In genomic region chr4:147518981-147519380, GRCm38 (mm10) we compare ENCODE assay signal across 13 mouse cellular contexts. TPM values are rescaled to one million over a fixed set of nuclear protein-coding genes. Genes with fewer than 3 reads are reported as not detected.
DNase-seq lines count a peak whose midpoint lies in the region; ATAC-seq and TF ChIP-seq lines count a peak whose summit lies in the region.
"Had no signal": no experiment of that assay in that cellular context is flagged by ENCODE, and none has a peak within 500 bp of the region (broad histone marks: within the 10 kb centered on the region; RNA-seq: fewer than 3 reads in every experiment).

No protein-coding gene starts in this region.

- ATAC-seq in embryonic facial prominence, embryonic 12.5 days (ENCODE audit: insufficient number of reproducible peaks, insufficient read depth, low FRiP score, low TSS enrichment): 0 out of 2 replicates have a peak, but pooled peaks have one; percentile 44
- 0 out of 2 replicates have a peak, but pooled peaks have one; percentile 9 for ATAC-seq in midbrain, embryonic 14.5 days (ENCODE audit: low FRiP score, low TSS enrichment)
- ATAC-seq: activated CD4-positive, CD25-positive, alpha-beta regulatory T cell, adult 4 months had no signal

- H3K36me3 ChIP-seq in embryonic facial prominence, embryonic 12.5 days: no peaks in the 10 kb centered on the region
- no peaks in the 10 kb centered on the region for H3K36me3 ChIP-seq in embryonic facial prominence, embryonic 10.5 days (replicated peaks)
- no peaks in the 10 kb centered on the region; the same call in 1 of the 2 replicates for H3K36me3 ChIP-seq in kidney, adult 2 months (ENCODE audit: control insufficient read depth, insufficient read depth, low read length)
- no peaks in the 10 kb centered on the region for H3K36me3 ChIP-seq in midbrain, embryonic 14.5 days (ENCODE audit: control insufficient read depth, insufficient read depth, low read length)

- TF ChIP-seq POLR2A in kidney, adult 2 months (IDR thresholded peaks at IDR 0.05; ENCODE audit: low read depth, low read length): no peak

- H3K4me1 ChIP-seq in embryonic facial prominence, embryonic 12.5 days: no peaks in the 10 kb centered on the region
- H3K4me1 ChIP-seq in embryonic facial prominence, embryonic 10.5 days: no peaks in the 10 kb centered on the region
- no peaks in the 10 kb centered on the region for H3K4me1 ChIP-seq in kidney, adult 2 months (ENCODE audit: control insufficient read depth, insufficient read depth, low read length)
- H3K4me1 ChIP-seq in midbrain, embryonic 14.5 days (ENCODE audit: control insufficient read depth, insufficient read depth, low read length): no peaks in the 10 kb centered on the region

- no peak overlapping the region for H3K9ac ChIP-seq in embryonic facial prominence, embryonic 12.5 days
- no peak overlapping the region for H3K9ac ChIP-seq in midbrain, embryonic 14.5 days (replicated peaks; ENCODE audit: low read length)

- peaks cover 47% of the 10 kb centered on the region for H3K9me3 ChIP-seq in embryonic facial prominence, embryonic 12.5 days
- peaks cover 93% of the 10 kb centered on the region for H3K9me3 ChIP-seq in embryonic facial prominence, embryonic 10.5 days
- H3K9me3 ChIP-seq in midbrain, embryonic 14.5 days (ENCODE audit: control insufficient read depth, low read length): peaks cover 80% of the 10 kb centered on the region

- no peak overlapping the region for H3K4me2 ChIP-seq in embryonic facial prominence, embryonic 12.5 days (replicated peaks)
- no peak overlapping the region for H3K4me2 ChIP-seq in midbrain, embryonic 14.5 days (ENCODE audit: low read length)

- no peak overlapping the region for H3K4me3 ChIP-seq in embryonic facial prominence, embryonic 12.5 days
- H3K4me3 ChIP-seq in embryonic facial prominence, embryonic 10.5 days: no peak overlapping the region
- no peak overlapping the region for H3K4me3 ChIP-seq in kidney, adult 2 months (ENCODE audit: insufficient read depth, low read depth, low read length)
- no peak overlapping the region for H3K4me3 ChIP-seq in midbrain, embryonic 14.5 days (replicated peaks; ENCODE audit: low read depth, low read length)

- no peak overlapping the region for H3K27ac ChIP-seq in embryonic facial prominence, embryonic 12.5 days
- H3K27ac ChIP-seq in embryonic facial prominence, embryonic 10.5 days (replicated peaks): no peak overlapping the region
- no peak overlapping the region for H3K27ac ChIP-seq in kidney, adult 2 months (ENCODE audit: insufficient read depth, low read depth, low read length)
- no peak overlapping the region for H3K27ac ChIP-seq in midbrain, embryonic 14.5 days (replicated peaks; ENCODE audit: low read depth, low read length)

- no peak for DNase-seq in embryonic facial prominence, embryonic 10.5 days (ENCODE audit: low spot score)
- peak; percentile 14 for DNase-seq in kidney, adult 2 months
- DNase-seq in kidney, adult 18-20 months: no peak
- DNase-seq in R1 (ENCODE audit: low read depth, low spot score): peak; percentile 73
- no peak for DNase-seq in midbrain, embryonic 14.5 days
- DNase-seq in right cerebral cortex, postnatal 4 days: no peak
- DNase-seq in embryo, embryonic 9.5 days (ENCODE audit: extremely low spot score): no peak
- DNase-seq: lung, postnatal 10 days had no signal

- no peaks in the 10 kb centered on the region for H3K27me3 ChIP-seq in embryonic facial prominence, embryonic 12.5 days
- no peaks in the 10 kb centered on the region for H3K27me3 ChIP-seq in embryonic facial prominence, embryonic 10.5 days (replicated peaks; ENCODE audit: low read depth, poor library complexity, severe bottlenecking)
- H3K27me3 ChIP-seq in kidney, adult 2 months (replicated peaks; ENCODE audit: control insufficient read depth, insufficient read depth, low read length): no peaks in the 10 kb centered on the region
- no peaks in the 10 kb centered on the region for H3K27me3 ChIP-seq in midbrain, embryonic 14.5 days (ENCODE audit: control insufficient read depth, insufficient read depth, low read length)

- 70% methylated on average over 2 of the region's 2 CpGs for WGBS in embryonic facial prominence, embryonic 12.5 days
- 77% methylated on average over 2 of the region's 2 CpGs for WGBS in embryonic facial prominence, embryonic 10.5 days
- 73% methylated on average over 2 of the region's 2 CpGs for WGBS in kidney, adult 2 months
- 67% methylated on average over 2 of the region's 2 CpGs for WGBS in midbrain, embryonic 14.5 days

- TF ChIP-seq CTCF in kidney, adult 2 months (conservative IDR thresholded peaks at IDR 0.05; ENCODE audit: insufficient read depth, insufficient read length, low read depth, low read length): no peak

RNA-seq across cellular contexts. Expression of gene Gm16503, which starts 21.0 kb away (rescaled TPM):
- 0.56 and 0.87 TPM in 2 replicates for polyA plus RNA-seq in embryonic facial prominence, embryonic 12.5 days (2016; fragmentation: Nextera tagmentation; extraction: Ambion mirVana)
- 0.20 and 0.39 TPM in 2 replicates for polyA plus RNA-seq in embryonic facial prominence, embryonic 10.5 days (2016; fragmentation: Nextera tagmentation; extraction: Ambion mirVana)
- 0.02 TPM in 1 of 2 replicates, not detected in the other for polyA plus RNA-seq in kidney, adult 2 months (2012; rRNA removed)
- polyA plus RNA-seq in midbrain, embryonic 14.5 days (2014; fragmentation: Nextera tagmentation; extraction: Ambion mirVana): 0.72 and 0.79 TPM in 2 replicates
- polyA plus RNA-seq: small intestine, adult 2 months had no signal

RNA-seq across cellular contexts. Expression of gene Zfp982, which starts 26.8 kb away (rescaled TPM):
- 9.8 and 11.3 TPM in 2 replicates for polyA plus RNA-seq in embryonic facial prominence, embryonic 12.5 days (2016; fragmentation: Nextera tagmentation; extraction: Ambion mirVana)
- 8.6 and 10.8 TPM in 2 replicates for polyA plus RNA-seq in embryonic facial prominence, embryonic 10.5 days (2016; fragmentation: Nextera tagmentation; extraction: Ambion mirVana)
- 0.14 and 0.16 TPM in 2 replicates for polyA plus RNA-seq in kidney, adult 2 months (2012; rRNA removed)
- polyA plus RNA-seq in midbrain, embryonic 14.5 days (2014; fragmentation: Nextera tagmentation; extraction: Ambion mirVana): 5.3 and 6.5 TPM in 2 replicates
- polyA plus RNA-seq: small intestine, adult 2 months had no signal

RNA-seq across cellular contexts. Expression of gene Zfp985, which starts 34.1 kb away (rescaled TPM):
- polyA plus RNA-seq in embryonic facial prominence, embryonic 12.5 days (2016; fragmentation: Nextera tagmentation; extraction: Ambion mirVana): 0.15 and 0.23 TPM in 2 replicates
- 0.17 and 0.18 TPM in 2 replicates for polyA plus RNA-seq in embryonic facial prominence, embryonic 10.5 days (2016; fragmentation: Nextera tagmentation; extraction: Ambion mirVana)
- polyA plus RNA-seq in kidney, adult 2 months (2012; rRNA removed): not detected in 2 replicates
- 0.30 TPM in 1 of 2 replicates, not detected in the other for polyA plus RNA-seq in midbrain, embryonic 14.5 days (2014; fragmentation: Nextera tagmentation; extraction: Ambion mirVana)
- polyA plus RNA-seq: gonadal fat pad, adult 2 months; small intestine, adult 2 months; testis, adult 2 months had no signal

Comparison
In these comparisons a context has a peak if more than half of its experiments do, and no peak if none do; other contexts are left out.
1. DNase-seq: peak in kidney, adult 2 months (single experiment) and R1 (single experiment); none in embryonic facial prominence, embryonic 10.5 days (single experiment), kidney, adult 18-20 months (single experiment), midbrain, embryonic 14.5 days (single experiment), right cerebral cortex, postnatal 4 days (single experiment) and embryo, embryonic 9.5 days (single experiment).